In the genomic region with DNA sequence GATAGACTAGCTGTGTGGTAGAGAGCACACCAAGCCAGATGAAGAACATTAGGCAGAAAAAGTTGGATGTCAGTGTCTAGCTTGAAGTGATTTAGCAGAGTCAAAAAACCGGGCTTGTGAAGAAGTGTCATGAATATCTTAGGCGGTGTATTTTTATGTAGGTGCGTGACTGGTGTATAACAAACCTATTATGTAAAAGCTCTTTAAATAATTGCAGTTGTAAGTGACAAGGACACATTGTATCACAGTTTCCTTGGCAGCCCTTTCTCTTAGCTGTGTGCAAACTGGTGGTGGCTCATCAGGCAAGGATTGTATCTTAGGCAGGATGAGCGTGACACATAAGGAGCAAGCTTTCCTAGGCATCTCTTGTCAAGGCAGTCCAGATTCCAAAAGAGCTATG, we compare ENCODE assay signal across 23 mouse cellular contexts. TPM values are rescaled to one million over a fixed set of nuclear protein-coding genes. Genes with fewer than 3 reads are reported as not detected.
DNase-seq lines count a peak whose midpoint lies in the region; TF ChIP-seq lines count a peak whose summit lies in the region.
"Had no signal": no experiment of that assay in that cellular context is flagged by ENCODE, and none has a peak within 500 bp of the region (broad histone marks: within the 10 kb centered on the region; RNA-seq: fewer than 3 reads in every experiment).

No protein-coding gene starts in this region.

- no peaks in the 10 kb centered on the region for H3K79me2 ChIP-seq in heart, adult 2 months (replicated peaks; ENCODE audit: control insufficient read depth, insufficient read depth, low read length)

- no peak for DNase-seq in heart, adult 2 months
- DNase-seq in heart, adult 8-10 months (ENCODE audit: low spot score) = no peak
- peak; percentile 82 for DNase-seq in right cerebral cortex, adult 18-20 months
- DNase-seq in right cerebral cortex, postnatal 4 days = no peak
- peak; percentile 77 to 82 for DNase-seq in left cerebral cortex, adult 9 months (ENCODE audit: low spot score in 2 of 2)
- no peak for DNase-seq in embryonic facial prominence, embryonic 10.5 days (ENCODE audit: low spot score)
- no peak for DNase-seq in lung, postnatal 14 days
- DNase-seq: adrenal gland, adult 2 months; B cell, adult 2 months; cerebellum, adult 2 months; cerebellum, postnatal 25 days; embryo, embryonic 11 days; kidney, adult 8-10 months; kidney, postnatal 10 days; liver, postnatal 0 days had no signal

- no peak for TF ChIP-seq EP300 in heart, adult 2 months (IDR thresholded peaks at IDR 0.05; ENCODE audit: insufficient read depth, low read depth, low read length)

- H3K9me3 ChIP-seq in embryonic facial prominence, embryonic 10.5 days = no peaks in the 10 kb centered on the region
- H3K9me3 ChIP-seq: forebrain, embryonic 13.5 days; hindbrain, embryonic 15.5 days; midbrain, embryonic 10.5 days; neural tube, embryonic 13.5 days had no signal

- intact Hi-C loops in heart, adult 2 months (cut with DNase I) = no loop called here

- H3K27me3 ChIP-seq in heart, adult 2 months (ENCODE audit: control insufficient read depth, insufficient read depth, low read length) = no peaks in the 10 kb centered on the region
- H3K27me3 ChIP-seq in embryonic facial prominence, embryonic 10.5 days (replicated peaks; ENCODE audit: low read depth, poor library complexity, severe bottlenecking) = no peaks in the 10 kb centered on the region
- H3K27me3 ChIP-seq: forebrain, embryonic 13.5 days; hindbrain, embryonic 15.5 days; neural tube, embryonic 13.5 days; Patski had no signal

- peak overlapping the region; percentile 38; the same call in 1 of the 2 replicates for H3K27ac ChIP-seq in heart, adult 2 months
- H3K27ac ChIP-seq in embryonic facial prominence, embryonic 10.5 days (replicated peaks) = no peak overlapping the region
- H3K27ac ChIP-seq: forebrain, embryonic 13.5 days; hindbrain, embryonic 15.5 days; midbrain, embryonic 10.5 days; neural tube, embryonic 13.5 days; stomach, postnatal 0 days had no signal

- H3K36me3 ChIP-seq in heart, adult 2 months (ENCODE audit: control insufficient read depth, insufficient read depth, low read length) = no peaks in the 10 kb centered on the region
- no peaks in the 10 kb centered on the region for H3K36me3 ChIP-seq in embryonic facial prominence, embryonic 10.5 days (replicated peaks)
- H3K36me3 ChIP-seq: G1E; hindbrain, embryonic 15.5 days; midbrain, embryonic 10.5 days; neural tube, embryonic 13.5 days had no signal

- no peak for TF ChIP-seq POLR2A in heart, adult 2 months (IDR thresholded peaks at IDR 0.05; ENCODE audit: insufficient read depth, low read depth, low read length)

- H3K9ac ChIP-seq in heart, adult 2 months (ENCODE audit: low read depth, low read length) = no peak overlapping the region
- H3K9ac ChIP-seq: forebrain, embryonic 13.5 days; hindbrain, embryonic 15.5 days; liver, postnatal 0 days; neural tube, embryonic 13.5 days had no signal

- 67% methylated on average over 4 of the region's 4 CpGs for WGBS in heart, adult 2 months
- 90% methylated on average over 4 of the region's 4 CpGs for WGBS in embryonic facial prominence, embryonic 10.5 days

- no peak for TF ChIP-seq CTCF in heart, adult 2 months (IDR thresholded peaks at IDR 0.05)

- H3K4me3 ChIP-seq in heart, adult 2 months = no peak overlapping the region
- no peak overlapping the region for H3K4me3 ChIP-seq in embryonic facial prominence, embryonic 10.5 days
- H3K4me3 ChIP-seq: forebrain, embryonic 13.5 days; hindbrain, embryonic 15.5 days; midbrain, embryonic 10.5 days; myocyte; neural tube, embryonic 13.5 days had no signal

- peaks cover 2% of the 10 kb centered on the region for H3K4me1 ChIP-seq in heart, adult 2 months (ENCODE audit: control insufficient read depth, insufficient read depth, low read length)
- H3K4me1 ChIP-seq in embryonic facial prominence, embryonic 10.5 days = no peaks in the 10 kb centered on the region
- H3K4me1 ChIP-seq: forebrain, embryonic 13.5 days; hindbrain, embryonic 15.5 days; midbrain, embryonic 10.5 days; neural tube, embryonic 13.5 days had no signal

RNA-seq across cellular contexts. Expression of a gene that starts 46.1 kb away (rescaled TPM):
- 1 to 10 TPM; 6.4 to 7.8 TPM for total RNA-seq in heart, adult 2 months (2021)
- 4.5 and 7.3 TPM in 2 replicates for polyA plus RNA-seq in heart, adult 2 months (2012; rRNA removed)
- total RNA-seq in heart, adult 8-10 months (2022) = 1 to 10 TPM; 6.8 to 9.4 (median 7.2) TPM
- polyA plus RNA-seq in embryonic facial prominence, embryonic 10.5 days (2016; fragmentation: Nextera tagmentation; extraction: Ambion mirVana) = 3.4 and 3.9 TPM in 2 replicates
- polyA plus RNA-seq: G1E had no signal

Comparison
In these comparisons a context has a peak if more than half of its experiments do, and no peak if none do; other contexts are left out.
1. DNase-seq: peak in right cerebral cortex, adult 18-20 months (single experiment) and left cerebral cortex, adult 9 months (2 of 2); none in heart, adult 2 months (0 of 2), heart, adult 8-10 months (single experiment), right cerebral cortex, postnatal 4 days (single experiment), embryonic facial prominence, embryonic 10.5 days (single experiment) and lung, postnatal 14 days (single experiment).